Mouse (Mus musculus): ENCODE data around the gene Kif18b. TPM values are rescaled to one million over a fixed set of nuclear protein-coding genes. Genes with fewer than 3 reads are reported as not detected.

Gene Kif18b
- polyA plus RNA-seq, 1 experiment from 2014 or later: 11.6 TPM

DNA sequence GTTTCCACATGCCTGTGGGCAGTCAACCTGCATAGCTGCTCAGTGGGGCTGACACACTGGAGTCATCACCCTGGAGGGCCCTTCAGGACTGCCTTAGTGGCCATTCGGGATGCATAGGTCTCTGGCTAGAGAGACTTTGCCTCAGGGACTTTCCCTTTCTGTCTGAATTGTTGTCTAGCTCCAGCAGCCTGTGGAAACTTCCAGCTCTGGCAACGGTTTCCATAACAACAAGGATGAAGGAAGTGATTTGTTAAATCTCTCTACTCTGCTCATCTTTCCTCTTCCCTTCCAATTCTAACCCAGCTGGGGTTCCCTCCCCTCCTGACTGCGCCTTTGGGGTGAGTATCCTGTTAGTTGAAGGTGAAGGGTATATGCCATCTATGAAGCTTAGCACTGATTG lies 36.8 kb downstream of the Kif18b start:
- WGBS: 73% methylated on average over 3 of the region's 3 CpGs
- Histone ChIP-seq H3K4me3 (no peak overlapping the region), H3K36me3 (no peaks in the 10 kb centered on the region), H3K9me3 (no peaks in the 10 kb centered on the region), H3K27ac (no peak overlapping the region), H3K4me1 (replicated peaks) (peaks cover 4% of the 10 kb centered on the region), H3K27me3 (ENCODE audit: insufficient read depth, poor library complexity, severe bottlenecking) (peaks cover 44% of the 10 kb centered on the region)
- no peak for DNase-seq (ENCODE audit: low spot score)

DNA sequence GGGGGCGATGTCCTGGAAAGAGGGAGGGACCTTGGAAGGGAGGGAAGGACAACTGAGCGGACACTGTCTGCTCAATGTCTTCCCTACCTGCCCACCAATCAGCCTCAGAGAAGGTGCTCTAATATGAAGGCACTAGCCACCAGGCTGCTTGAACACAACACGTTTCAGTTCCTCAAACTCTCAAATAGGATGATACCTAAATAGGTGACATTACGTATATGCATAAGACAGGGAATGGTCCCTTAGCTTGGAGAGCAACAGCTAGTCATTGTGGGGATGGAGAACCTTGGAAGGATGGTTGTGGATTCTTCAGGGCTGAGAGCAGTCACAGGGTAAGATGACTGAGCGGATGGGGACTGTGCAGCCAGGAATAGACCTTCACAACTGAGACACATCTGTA lies 37.5 kb downstream of the Kif18b start:
- Histone ChIP-seq H3K4me1 (replicated peaks) (no peaks in the 10 kb centered on the region), H3K36me3 (no peaks in the 10 kb centered on the region), H3K4me3 (no peak overlapping the region), H3K27ac (no peak overlapping the region), H3K9me3 (no peaks in the 10 kb centered on the region), H3K27me3 (ENCODE audit: insufficient read depth, poor library complexity, severe bottlenecking) (peaks cover 37% of the 10 kb centered on the region)
- DNase-seq (ENCODE audit: low spot score): no peak
- WGBS: 80% methylated on average over 5 of the region's 5 CpGs

DNA sequence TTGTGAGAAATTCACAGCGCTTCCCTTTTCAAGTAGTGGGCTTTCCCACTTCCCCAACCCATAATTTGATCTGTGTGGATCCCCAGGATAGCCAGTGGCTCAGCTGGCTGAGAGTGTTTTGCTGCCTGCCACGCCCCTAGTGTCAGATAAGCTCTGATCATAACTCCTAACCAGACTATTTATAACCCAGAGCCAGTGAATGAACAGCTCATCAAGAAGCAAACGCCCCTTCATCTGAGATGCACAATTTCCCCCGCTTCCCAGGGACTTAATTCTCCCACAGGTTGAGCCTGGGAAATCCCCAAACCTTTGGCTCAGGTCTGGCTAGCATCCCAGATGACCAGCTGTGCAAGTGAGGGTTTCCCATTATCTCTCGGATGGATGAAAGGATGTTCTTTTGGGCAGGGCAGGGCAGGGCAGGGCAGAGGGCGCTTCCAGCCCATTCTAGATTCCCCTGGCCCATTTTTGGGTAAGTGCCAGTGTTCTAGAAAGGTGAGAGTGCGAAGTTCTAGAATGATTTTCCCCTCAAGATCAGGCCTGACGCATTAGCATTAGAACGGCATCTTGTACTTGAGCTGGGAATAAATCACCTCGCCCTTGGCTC lies 40.2 kb downstream of the Kif18b start, which contains the start of gene Fam187a:
Gene Fam187a, plus strand, starts transcription at position 554 of the 604 bp plus-strand sequence.
- H3K9me3 ChIP-seq: no peaks in the 10 kb centered on the region
- no peak for DNase-seq (ENCODE audit: low spot score)
- H3K4me3 ChIP-seq: no peak within 1 kb of the TSS
- H3K4me1 ChIP-seq (replicated peaks): peaks cover 12% of the 10 kb centered on the region
- no peak within 1 kb of the TSS for H3K27ac ChIP-seq
- H3K36me3 ChIP-seq: no peaks in the 10 kb centered on the region
- peaks cover 18% of the 10 kb centered on the region for H3K27me3 ChIP-seq (ENCODE audit: insufficient read depth, poor library complexity, severe bottlenecking)
- WGBS: 66% methylated on average over 10 of the region's 10 CpGs

DNA sequence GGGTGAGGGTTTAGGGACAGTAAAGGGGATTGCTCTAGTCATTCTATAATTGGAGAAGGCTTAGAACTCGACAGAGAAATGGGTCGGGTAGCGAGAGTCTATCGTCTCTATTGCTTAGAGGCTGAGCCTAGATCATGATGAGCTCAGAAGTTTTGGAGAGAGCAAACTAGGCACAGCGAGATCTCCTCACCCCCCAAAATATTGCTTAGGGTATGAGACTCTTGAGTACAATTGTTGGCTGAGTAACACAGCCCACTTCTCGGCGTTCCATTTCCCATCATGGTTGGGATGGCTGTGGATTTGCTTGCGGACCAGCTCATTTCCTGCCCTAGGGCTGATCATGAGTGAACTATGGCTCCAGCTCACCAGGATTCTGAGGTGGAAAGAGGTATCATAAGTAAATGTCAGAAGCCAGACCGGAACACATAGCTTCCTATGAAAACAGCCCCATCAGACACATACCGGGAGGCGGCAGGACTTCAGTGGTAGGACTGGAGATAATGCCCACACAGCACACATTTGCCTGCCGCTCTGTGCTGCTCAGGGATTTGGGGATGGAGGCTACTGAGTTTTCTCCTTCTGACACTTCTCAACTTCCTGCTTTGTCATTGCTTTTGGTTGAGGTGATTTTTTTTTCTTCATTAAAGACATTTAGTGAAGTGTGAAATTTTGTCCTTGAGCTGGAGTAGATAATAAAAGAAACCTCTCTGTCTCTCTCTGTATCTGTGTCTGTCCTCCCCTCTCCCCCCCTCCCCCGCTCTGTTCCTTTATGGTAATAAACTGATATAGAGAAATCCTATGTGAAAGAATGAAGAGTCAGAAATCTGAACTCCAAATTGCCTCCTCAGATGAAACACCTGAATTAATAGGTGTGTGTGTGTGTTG lies 43.4 kb downstream of the Kif18b start:
- peak; percentile 13 for DNase-seq (ENCODE audit: low spot score)
- Histone ChIP-seq H3K4me1 (replicated peaks) (peaks cover 21% of the 10 kb centered on the region), H3K27ac (peak overlapping the region; percentile 98), H3K27me3 (ENCODE audit: insufficient read depth, poor library complexity, severe bottlenecking) (peaks cover 13% of the 10 kb centered on the region), H3K36me3 (peaks cover 17% of the 10 kb centered on the region), H3K4me3 (peak overlapping the region; percentile 83), H3K9me3 (no peaks in the 10 kb centered on the region)
- 18% methylated on average over 13 of the region's 13 CpGs for WGBS

DNA sequence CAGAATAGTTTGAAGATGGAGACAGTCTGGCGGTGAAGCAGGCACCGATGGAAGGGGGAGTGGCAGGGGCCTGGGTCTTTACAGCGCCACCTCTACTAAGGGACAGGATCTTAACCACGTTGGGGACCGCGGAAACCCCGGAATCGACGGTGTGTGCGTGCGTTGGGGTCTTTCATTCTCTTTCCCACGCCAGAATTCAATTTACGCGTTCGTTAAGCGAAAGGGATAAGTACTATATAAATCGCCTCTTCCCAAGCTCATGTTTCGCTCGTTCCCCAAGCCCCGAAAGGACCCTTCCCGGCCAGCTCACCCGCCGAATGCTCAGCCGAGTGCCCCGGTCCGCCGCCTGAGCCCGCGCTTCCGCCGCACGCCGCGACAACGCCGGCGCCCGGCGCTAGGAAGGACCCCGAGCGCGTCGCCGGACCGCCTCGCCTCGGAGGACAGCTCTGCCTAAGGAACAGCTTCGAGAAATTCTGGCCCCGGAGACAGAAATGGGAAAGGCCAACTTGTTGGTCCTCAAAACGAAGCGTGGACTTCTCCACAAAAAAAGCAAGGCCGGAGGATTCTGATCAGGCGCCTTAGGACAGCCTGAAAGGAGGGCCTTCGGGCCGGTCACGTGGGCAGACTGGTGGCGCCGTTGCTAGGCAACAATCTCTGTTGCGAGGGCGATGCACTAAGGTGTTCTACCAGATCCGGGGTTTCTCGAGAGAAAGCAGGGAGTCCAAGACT lies 44.2 kb downstream of the Kif18b start, which contains the start of the genes Eftud2 and Ccdc103:
Gene Eftud2, minus strand, starts transcription at position 401 of the 729 bp plus-strand sequence.
Gene Ccdc103, plus strand, starts transcription at position 620 of the 729 bp plus-strand sequence.
- Histone ChIP-seq H3K36me3 (peaks cover 25% of the 10 kb centered on the region), H3K27ac (peak within 1 kb of the TSS; percentile 98), H3K27me3 (ENCODE audit: insufficient read depth, poor library complexity, severe bottlenecking) (peaks cover 10% of the 10 kb centered on the region), H3K4me1 (replicated peaks) (peaks cover 21% of the 10 kb centered on the region), H3K9me3 (no peaks in the 10 kb centered on the region), H3K4me3 (peak within 1 kb of the TSS; percentile 83)
- WGBS: under 1% methylated on average over 62 of the region's 62 CpGs
- peak; percentile 93 for DNase-seq (ENCODE audit: low spot score)

DNA sequence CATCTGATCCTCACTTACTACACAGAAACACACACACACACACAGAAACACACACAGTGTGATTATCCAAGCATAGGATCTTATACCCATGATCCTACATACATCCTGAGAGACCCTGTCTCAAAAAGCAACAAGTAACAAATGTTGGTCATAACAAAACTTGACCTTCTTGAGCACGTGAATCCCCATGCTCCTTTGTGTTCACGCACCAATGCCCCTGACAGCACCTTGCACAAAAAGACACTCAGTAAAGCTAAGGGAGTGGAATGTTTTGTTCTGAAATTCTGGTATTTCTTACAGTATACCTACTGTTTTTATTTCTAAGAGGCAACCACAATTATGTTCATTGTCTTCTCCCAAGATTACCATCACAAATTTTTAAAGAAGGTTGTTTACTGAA lies 45.4 kb downstream of the Kif18b start:
- H3K36me3 ChIP-seq: peaks cover 37% of the 10 kb centered on the region
- peak overlapping the region; percentile 83 for H3K4me3 ChIP-seq
- no peak overlapping the region for H3K27ac ChIP-seq
- 67% methylated on average over 2 of the region's 2 CpGs for WGBS
- H3K9me3 ChIP-seq: no peaks in the 10 kb centered on the region
- DNase-seq (ENCODE audit: low spot score): no peak
- peaks cover 6% of the 10 kb centered on the region for H3K27me3 ChIP-seq (ENCODE audit: insufficient read depth, poor library complexity, severe bottlenecking)
- H3K4me1 ChIP-seq (replicated peaks): peaks cover 21% of the 10 kb centered on the region

DNA sequence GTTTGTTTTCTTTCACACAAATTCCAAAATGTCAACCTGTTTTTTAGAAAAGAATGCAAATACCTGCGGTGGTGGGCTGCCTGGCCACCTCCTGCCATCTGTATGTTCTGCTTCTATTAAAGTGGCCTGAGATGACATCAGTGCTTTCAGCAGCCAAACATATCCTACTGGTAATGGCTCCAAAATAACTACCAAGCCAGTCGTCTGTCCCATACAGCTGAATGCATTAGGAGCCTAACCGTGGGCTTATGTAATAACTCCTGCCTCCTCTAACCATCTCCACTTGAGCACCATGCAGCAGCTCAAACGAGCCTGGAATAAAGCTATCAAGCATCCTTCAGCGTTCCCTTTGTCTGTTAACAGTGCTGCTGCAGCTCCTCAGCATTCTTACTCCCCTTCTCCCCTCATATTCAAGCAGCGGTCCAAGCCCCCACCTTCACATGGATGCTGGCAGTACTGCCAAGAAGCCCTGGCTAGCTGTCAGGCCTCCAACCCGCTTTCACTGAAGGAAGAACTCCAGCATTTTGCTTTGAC lies 50.1 kb downstream of the Kif18b start:
- no peaks in the 10 kb centered on the region for H3K9me3 ChIP-seq
- no peaks in the 10 kb centered on the region for H3K27me3 ChIP-seq (ENCODE audit: insufficient read depth, poor library complexity, severe bottlenecking)
- no peak overlapping the region for H3K27ac ChIP-seq
- H3K36me3 ChIP-seq: peaks cover 73% of the 10 kb centered on the region
- peaks cover 11% of the 10 kb centered on the region for H3K4me1 ChIP-seq (replicated peaks)
- H3K4me3 ChIP-seq: no peak overlapping the region
- 93% methylated on average over 7 of the region's 7 CpGs for WGBS
- no peak for DNase-seq (ENCODE audit: low spot score)

DNA sequence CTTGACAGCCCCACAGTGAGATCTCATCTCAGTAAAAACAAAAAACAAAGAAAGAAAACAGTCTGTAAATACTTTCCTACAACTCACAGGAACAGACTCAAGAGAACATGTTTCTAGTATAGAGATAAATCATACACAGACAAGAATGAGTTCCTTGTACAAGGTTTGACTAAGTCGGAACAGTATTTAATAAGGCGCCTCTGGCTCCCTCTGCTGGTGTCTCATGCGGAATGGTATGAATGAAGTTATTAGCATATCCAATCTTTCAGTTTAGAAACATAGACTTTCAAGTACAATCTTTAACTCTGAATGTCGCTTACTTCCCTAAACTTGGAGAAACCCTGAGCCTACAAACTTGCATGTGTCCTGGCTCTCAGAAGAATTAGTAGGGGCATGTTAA lies 60.7 kb downstream of the Kif18b start:
- peak; percentile 67 for DNase-seq (ENCODE audit: low spot score)
- H3K4me3 ChIP-seq: no peak overlapping the region
- H3K4me1 ChIP-seq (replicated peaks): no peaks in the 10 kb centered on the region
- peaks cover 99% of the 10 kb centered on the region for H3K36me3 ChIP-seq
- no peak overlapping the region for H3K27ac ChIP-seq
- no peaks in the 10 kb centered on the region for H3K9me3 ChIP-seq
- no peaks in the 10 kb centered on the region for H3K27me3 ChIP-seq (ENCODE audit: insufficient read depth, poor library complexity, severe bottlenecking)
- WGBS: 54% methylated on average over 4 of the region's 4 CpGs

DNA sequence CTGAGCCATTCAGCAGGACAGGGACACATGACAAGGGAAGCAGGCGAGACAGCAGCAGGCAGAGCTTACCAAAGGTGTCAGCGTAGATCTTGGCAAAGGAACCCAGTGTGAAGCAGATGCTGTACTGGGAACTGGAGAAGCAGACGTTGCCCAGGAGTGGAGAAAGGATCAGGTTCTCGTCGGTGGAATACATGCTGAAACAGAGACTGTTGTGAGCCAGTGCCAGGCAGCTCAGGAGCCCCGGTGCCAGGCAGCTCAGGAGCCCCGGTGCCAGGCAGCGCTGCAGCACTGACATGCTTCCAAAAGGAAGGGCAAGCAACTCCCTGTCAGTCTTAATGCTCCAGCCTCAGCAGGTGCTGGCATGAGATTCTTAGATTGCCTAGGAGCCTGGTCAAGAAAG lies 65.0 kb downstream of the Kif18b start:
- Histone ChIP-seq H3K4me1 (replicated peaks) (no peaks in the 10 kb centered on the region), H3K4me3 (no peak overlapping the region), H3K27ac (no peak overlapping the region), H3K9me3 (no peaks in the 10 kb centered on the region), H3K27me3 (ENCODE audit: insufficient read depth, poor library complexity, severe bottlenecking) (no peaks in the 10 kb centered on the region), H3K36me3 (peaks cover 99% of the 10 kb centered on the region)
- WGBS: 94% methylated on average over 8 of the region's 8 CpGs
- DNase-seq (ENCODE audit: low spot score): no peak

DNA sequence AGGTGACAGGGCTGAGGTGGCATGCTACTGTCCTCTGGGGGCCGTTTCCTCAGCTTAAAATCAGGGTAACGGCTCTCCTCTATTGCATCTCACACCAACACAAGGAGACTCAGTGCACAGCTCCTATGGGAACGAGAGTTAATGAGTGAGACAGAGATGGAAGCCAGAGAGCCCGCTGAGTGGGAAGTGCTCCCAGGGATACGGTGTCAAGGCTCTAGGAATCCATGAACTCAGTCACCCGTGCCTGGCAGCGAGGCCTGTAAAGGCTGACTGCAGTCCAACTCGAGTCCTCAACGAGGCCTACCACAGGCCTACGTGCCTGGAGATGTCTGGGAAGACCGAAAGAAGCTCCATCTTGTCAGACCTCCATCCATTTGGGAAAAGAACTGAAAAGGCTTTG lies 66.0 kb downstream of the Kif18b start:
- Histone ChIP-seq H3K27ac (no peak overlapping the region), H3K9me3 (no peaks in the 10 kb centered on the region), H3K36me3 (peaks cover 100% of the 10 kb centered on the region), H3K4me1 (replicated peaks) (no peaks in the 10 kb centered on the region), H3K4me3 (no peak overlapping the region), H3K27me3 (ENCODE audit: insufficient read depth, poor library complexity, severe bottlenecking) (no peaks in the 10 kb centered on the region)
- no peak for DNase-seq (ENCODE audit: low spot score)
- WGBS: 84% methylated on average over 11 of the region's 11 CpGs

DNA sequence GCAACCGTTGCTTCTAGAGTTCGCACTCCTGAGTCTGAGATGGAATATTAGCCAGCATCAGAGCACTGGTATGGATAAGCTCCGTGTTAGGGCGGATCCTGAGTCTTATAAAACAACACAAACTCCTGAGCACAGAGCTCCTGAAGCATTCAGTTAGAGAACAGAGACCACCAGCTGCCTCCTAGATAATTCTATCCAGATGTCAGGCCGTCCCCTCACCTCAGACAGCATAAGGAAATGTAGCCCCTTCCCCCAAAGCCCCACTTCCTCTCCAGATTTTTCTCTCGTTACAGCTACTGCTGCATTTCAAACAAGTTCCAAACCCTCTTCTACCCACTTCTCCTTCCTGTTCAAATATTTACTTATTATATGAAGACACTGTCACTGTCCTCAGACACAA lies 69.0 kb downstream of the Kif18b start:
- no peak for DNase-seq (ENCODE audit: low spot score)
- Histone ChIP-seq H3K27me3 (ENCODE audit: insufficient read depth, poor library complexity, severe bottlenecking) (no peaks in the 10 kb centered on the region), H3K4me3 (no peak overlapping the region), H3K9me3 (no peaks in the 10 kb centered on the region), H3K4me1 (replicated peaks) (no peaks in the 10 kb centered on the region), H3K36me3 (peaks cover 100% of the 10 kb centered on the region), H3K27ac (no peak overlapping the region)
- WGBS: 72% methylated on average over 6 of the region's 6 CpGs
